Mouse (Mus musculus): ENCODE data around the gene Map1b. TPM values are rescaled to one million over a fixed set of nuclear protein-coding genes. Genes with fewer than 3 reads are reported as not detected.

Gene Map1b
- polyA plus RNA-seq (2015; fragmentation: Nextera tagmentation; extraction: Ambion mirVana), result 43.2 and 48.4 TPM in 2 replicates

DNA sequence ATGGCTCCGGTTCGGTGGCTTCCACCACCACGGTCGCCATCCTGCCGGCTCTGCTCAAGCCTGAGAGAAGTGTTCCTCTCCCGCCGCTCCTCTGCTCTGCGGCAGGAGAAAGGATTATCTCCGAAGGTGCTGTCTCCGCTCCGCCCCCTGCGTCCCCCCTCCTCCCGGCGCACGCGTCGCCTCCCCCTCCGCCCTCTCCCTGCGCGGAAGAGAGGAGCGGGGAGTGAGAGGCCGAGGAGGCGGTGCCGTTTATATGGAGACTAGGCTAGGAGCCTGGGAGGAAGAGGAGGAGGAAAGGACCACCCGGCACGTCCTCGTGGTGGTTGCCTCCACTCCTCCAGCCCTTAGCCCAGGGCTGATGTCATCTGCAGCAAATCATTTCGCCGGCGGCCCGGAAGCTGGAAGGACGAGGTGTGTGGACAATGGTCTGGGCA, at the start of gene Map1b:
Map1b (minus strand) TSS at position 93 of the 434 bp plus-strand sequence.

Other genes starting within 250 kb of the Map1b start
- gene Ptcd2, start 171.8 kb downstream of the Map1b start, polyA plus RNA-seq (2015; fragmentation: Nextera tagmentation; extraction: Ambion mirVana), result 50.0 and 51.4 TPM in 2 replicates
- 44.1 and 47.7 TPM in 2 replicates for gene Mrps27, start 171.8 kb downstream of the Map1b start, polyA plus RNA-seq (2015; fragmentation: Nextera tagmentation; extraction: Ambion mirVana)